Mouse (Mus musculus): Measurements from ENCODE around the gene Copg1. TPM values are rescaled to one million over a fixed set of nuclear protein-coding genes. Genes with fewer than 3 reads are reported as not detected.
A peak's percentile ranks its signal among the peaks of the same experiment; 100 is the strongest.

The Copg1 gene
- total and polyA plus RNA-seq, 3 experiments: 78.3 to 91.9 (median 85.1) TPM

DNA sequence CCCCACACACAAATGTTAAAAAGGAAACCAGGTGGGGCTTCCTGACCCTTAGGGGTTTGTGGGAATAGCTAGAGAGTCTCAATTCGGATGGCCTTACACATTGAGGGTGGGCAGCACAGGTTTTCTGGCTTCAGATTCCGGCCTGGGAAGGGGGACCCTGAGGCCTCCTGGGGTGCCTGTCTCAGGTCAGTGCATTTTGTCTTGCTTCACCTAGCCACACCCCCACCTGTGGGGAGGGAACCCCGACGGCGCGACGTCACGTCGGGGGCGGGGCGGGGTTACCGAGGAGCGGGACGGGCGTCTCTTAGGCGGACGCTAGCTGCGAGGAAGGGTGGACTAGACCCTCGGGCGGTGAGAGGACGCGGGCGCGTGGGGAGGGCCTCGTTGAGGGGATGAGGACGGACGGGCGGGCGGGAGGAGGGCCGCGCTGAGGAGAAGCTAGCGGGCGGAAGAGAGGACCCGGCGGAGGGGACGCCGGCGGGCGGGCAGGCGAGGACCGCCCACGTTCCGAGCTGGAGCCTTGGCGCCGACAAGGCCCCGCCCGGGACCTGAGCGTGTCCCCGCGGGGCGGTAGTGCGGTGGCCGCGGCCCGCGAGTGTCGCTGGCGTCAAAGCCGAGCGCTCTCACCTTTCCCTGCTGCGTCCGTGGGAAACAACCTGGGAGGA lies 26.2 kb downstream of the Copg1 start, which contains the start of gene Hmces:
Gene Hmces, plus strand, starts transcription at position 275 of the 665 bp plus-strand sequence.
- peak within 1 kb of the TSS; percentile 96 for H3K4me2 ChIP-seq (ENCODE audit: insufficient read depth, low read depth, poor library complexity, severe bottlenecking)
- in situ Hi-C loops (cut with MboI; ENCODE audit: low pct_ligation_motif_present, low pct_unique_long_range_greater_than_20kb, low sequenced_read_pairs) (loop anchor here (25.0 kb wide), 1 partner anchor 174 kb away; the partner anchor contains the start of gene Rpn1), dilution Hi-C loops (cut with MboI; ENCODE audit: extremely low pct_ligation_motif_present, extremely low pct_unique_long_range_greater_than_20kb, low sequenced_read_pairs) (no loop called here)
- peak within 1 kb of the TSS; percentile 62 for H3K9ac ChIP-seq (ENCODE audit: insufficient read depth, low read depth)
- H3K79me2 ChIP-seq (replicated peaks; ENCODE audit: control insufficient read depth, extremely low read depth, insufficient read depth, poor library complexity, severe bottlenecking): no peaks in the 10 kb centered on the region; the same call in 1 of the 2 replicates
- DNase-seq (ENCODE audit: extremely low read depth): no peak
- peaks cover 36 to 54% of the 10 kb centered on the region in 2 experiments for H3K36me3 ChIP-seq (replicated peaks in 1 of 2; ENCODE audit: control insufficient read depth in 1 of 2, insufficient read depth in 1 of 2, low read length in 1 of 2)
- TF ChIP-seq MXI1 (IDR thresholded peaks at IDR 0.05; ENCODE audit: low read depth, low read length) (no peak), ELF1 (IDR thresholded peaks at IDR 0.05; ENCODE audit: low read depth, low read length) (0 out of 2 replicates have a peak, but pooled peaks have one; percentile 24), HCFC1 (IDR thresholded peaks at IDR 0.05; ENCODE audit: low read depth, low read length) (no peak), ZKSCAN1 (IDR thresholded peaks at IDR 0.05; ENCODE audit: borderline replicate concordance, low read depth, low read length) (no peak), UBTF (IDR thresholded peaks at IDR 0.05; ENCODE audit: low read depth, low read length) (peak; percentile 58; the same call in 1 of the 2 replicates), POLR2A (IDR thresholded peaks at IDR 0.05; ENCODE audit: low read depth, low read length) (peak; percentile 57; the same call in 1 of the 2 replicates), EP300 (IDR thresholded peaks at IDR 0.05; ENCODE audit: low read length) (no peak), POLR2AphosphoS2 (IDR thresholded peaks at IDR 0.05; ENCODE audit: low read depth, low read length) (peak; percentile 69; the same call in 1 of the 2 replicates), ZMIZ1 (IDR thresholded peaks at IDR 0.05; ENCODE audit: low read depth, low read length) (no peak), MYC (IDR thresholded peaks at IDR 0.05; ENCODE audit: low read depth, low read length) (no peak), SIN3A (IDR thresholded peaks at IDR 0.05; ENCODE audit: low read length) (0 out of 2 replicates have a peak, but pooled peaks have one; percentile 10), CHD1 (IDR thresholded peaks at IDR 0.05; ENCODE audit: low read depth, low read length) (no peak), ZC3H11A (IDR thresholded peaks at IDR 0.05; ENCODE audit: low read depth, low read length) (no peak), IRF4 (IDR thresholded peaks at IDR 0.05; ENCODE audit: low read depth, low read length) (no peak), JUN (IDR thresholded peaks at IDR 0.05; ENCODE audit: insufficient read depth, low read depth, low read length) (no peak), MAX (IDR thresholded peaks at IDR 0.05; ENCODE audit: low read length) (no peak), MEF2A (IDR thresholded peaks at IDR 0.05; ENCODE audit: borderline replicate concordance, low read depth, low read length) (no peak)
- H3K4me1 ChIP-seq (ENCODE audit: control insufficient read depth in 1 of 2, insufficient read depth in 2 of 2): peaks cover 12 to 70% of the 10 kb centered on the region in 2 experiments
- no peaks in the 10 kb centered on the region for H3K27me3 ChIP-seq (replicated peaks)
- H3K9me3 ChIP-seq (replicated peaks; ENCODE audit: low read length): peaks cover 12% of the 10 kb centered on the region
- H3K4me3 ChIP-seq (replicated peaks in 1 of 3; ENCODE audit: low read depth in 2 of 3, low read length in 2 of 3, poor library complexity in 1 of 3): peak within 1 kb of the TSS; percentile 17 to 70 (median 56)
- H3K27ac ChIP-seq (ENCODE audit: insufficient read depth, low read depth): peak within 1 kb of the TSS; percentile 35; the same call in 1 of the 2 replicates
